Mouse (Mus musculus) ES-Bruce4 (cell line): Measurements from ENCODE around the gene Olfr347.

Source experiments
- CTCF ChIP-seq: IDR thresholded peaks from one replicate; pipeline ENCODE4 v1.8.1; 2011; ENCODE audit warnings: low read depth, low read length
- EP300 ChIP-seq: IDR thresholded peaks from 2 replicates; pipeline ENCODE4 v1.6.1; 2011; ENCODE audit warnings: low read depth, low read length; ENCODE audit not compliant: insufficient read depth
- POLR2A ChIP-seq: IDR thresholded peaks from one replicate; pipeline ENCODE4 v1.8.1; 2011; ENCODE audit warnings: low read length; ENCODE audit not compliant: insufficient read depth

- TF ChIP-seq POLR2A: no peak
- TF ChIP-seq CTCF: no peak
- no peak for TF ChIP-seq EP300
Measured at GRCm38 (mm10) chr2:36685488-36685887, 46.2 kb upstream of the Olfr347 start, which contains the start of gene Olfr346.
